Mouse (Mus musculus): ENCODE measurements at regions not wholly inside any gene's neighbourhood (a gene's known extent, or its start where the extent isn't known, plus 50 kb on each side); places are given as distances from the start of the nearest gene placed in this dataset.

DNA sequence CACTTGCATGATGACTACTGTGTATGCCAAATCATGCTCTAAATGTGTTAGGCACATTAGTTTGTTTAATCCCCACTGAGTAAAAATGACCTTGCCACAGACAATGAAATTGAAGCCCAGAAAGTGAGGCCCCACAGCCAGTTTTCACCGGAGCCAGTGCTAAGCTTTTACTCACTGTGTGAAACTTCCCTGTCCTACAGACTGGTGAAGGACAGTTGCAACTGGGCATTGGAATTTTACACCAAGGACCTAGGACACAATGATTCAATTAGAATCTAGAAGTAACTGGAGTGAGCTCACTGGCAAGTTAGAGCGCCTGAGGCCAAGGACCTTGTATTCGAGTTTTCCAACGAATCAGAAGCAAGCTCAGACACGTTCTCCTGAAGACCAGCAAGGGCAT is 79.8 kb downstream of the S1pr1 start:
- no peak for TF ChIP-seq POLR2A (IDR thresholded peaks at IDR 0.05; ENCODE audit: insufficient read depth, low read depth, low read length)
- TF ChIP-seq CTCF (IDR thresholded peaks at IDR 0.05; ENCODE audit: insufficient read depth, low read depth, low read length): no peak
- no peak overlapping the region for H3K27ac ChIP-seq (ENCODE audit: insufficient read depth, low read depth, low read length)
- no peaks in the 10 kb centered on the region for H3K4me1 ChIP-seq (ENCODE audit: control insufficient read depth, insufficient read depth, low read length)
- 94% methylated on average over 5 of the region's 5 CpGs for WGBS
- H3K4me3 ChIP-seq (ENCODE audit: insufficient read depth, low read depth, low read length): no peak overlapping the region

DNA sequence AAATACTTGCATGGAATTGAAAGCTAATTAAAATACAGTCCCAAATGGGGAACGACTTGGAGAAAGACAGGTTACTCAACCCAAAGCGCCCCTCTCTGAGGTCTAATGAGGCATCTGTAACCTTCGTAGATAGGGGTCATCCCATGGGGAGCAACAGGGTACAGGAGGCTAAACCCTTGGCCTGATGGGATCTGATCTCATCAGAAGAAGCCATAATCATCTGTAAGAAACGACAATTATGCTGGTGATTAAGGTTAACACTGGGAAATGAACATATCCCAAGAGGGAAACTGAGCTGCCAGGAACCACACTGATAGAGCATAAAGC is 82.5 kb downstream of the S1pr1 start:
- WGBS: 58% methylated on average over 4 of the region's 4 CpGs
- Histone ChIP-seq H3K4me1 (ENCODE audit: control insufficient read depth, insufficient read depth, low read length) (no peaks in the 10 kb centered on the region), H3K27ac (ENCODE audit: insufficient read depth, low read depth, low read length) (no peak overlapping the region), H3K4me3 (ENCODE audit: insufficient read depth, low read depth, low read length) (no peak overlapping the region)
- TF ChIP-seq POLR2A (IDR thresholded peaks at IDR 0.05; ENCODE audit: insufficient read depth, low read depth, low read length) (no peak), CTCF (IDR thresholded peaks at IDR 0.05; ENCODE audit: insufficient read depth, low read depth, low read length) (no peak)

DNA sequence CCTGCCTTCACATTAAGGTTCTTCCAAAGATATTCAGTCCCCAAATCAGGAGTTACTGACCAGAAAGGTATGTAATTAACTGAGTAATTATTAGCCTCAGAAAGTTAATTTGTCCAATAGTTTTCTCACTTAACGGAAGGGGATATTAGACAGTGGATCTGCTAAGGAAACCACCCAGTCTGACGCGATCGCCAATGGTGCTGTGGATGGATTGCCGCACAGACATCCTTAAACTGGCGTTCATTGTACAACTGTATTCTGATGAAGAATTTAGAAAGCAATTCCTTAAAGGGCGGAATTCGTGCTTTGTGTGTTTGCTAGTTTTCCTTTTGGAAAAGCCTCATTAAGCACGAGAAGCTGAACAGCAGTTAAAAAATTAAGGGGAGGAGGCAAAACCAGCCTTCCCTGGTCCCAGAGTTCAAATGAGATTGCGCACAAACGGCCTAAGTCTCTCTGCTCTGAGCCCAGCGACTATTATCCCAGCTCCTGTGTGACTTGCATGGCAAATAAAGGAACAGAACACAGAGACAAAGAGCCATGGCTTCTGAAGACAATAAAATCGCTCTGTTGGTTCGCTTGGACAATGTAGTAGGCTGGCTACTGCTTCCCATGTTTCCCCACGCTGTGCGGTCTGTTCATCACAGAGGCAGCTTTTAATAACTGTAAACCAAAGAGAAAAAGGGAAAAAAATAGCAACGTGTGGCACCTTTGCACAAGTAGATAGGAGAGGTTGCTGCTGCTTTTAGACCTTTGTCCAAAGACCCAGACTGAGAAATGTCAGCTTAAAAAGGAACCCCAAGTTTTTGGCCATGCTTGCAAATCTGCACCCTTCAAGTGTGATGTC is 83.1 kb downstream of the S1pr1 start:
- Histone ChIP-seq H3K4me3 (ENCODE audit: insufficient read depth, low read depth, low read length) (no peak overlapping the region), H3K4me1 (ENCODE audit: control insufficient read depth, insufficient read depth, low read length) (no peaks in the 10 kb centered on the region), H3K27ac (ENCODE audit: insufficient read depth, low read depth, low read length) (no peak overlapping the region)
- WGBS: 63% methylated on average over 17 of the region's 17 CpGs
- no peak for TF ChIP-seq POLR2A (IDR thresholded peaks at IDR 0.05; ENCODE audit: insufficient read depth, low read depth, low read length)
- TF ChIP-seq CTCF (IDR thresholded peaks at IDR 0.05; ENCODE audit: insufficient read depth, low read depth, low read length): no peak

GRCm38 (mm10) chr3:115622920-115623319 is 92.0 kb downstream of the S1pr1 start:
- WGBS: 96% methylated on average over 3 of the region's 3 CpGs

GRCm38 (mm10) chr3:115622300-115622699 is 92.6 kb downstream of the S1pr1 start:
- TF ChIP-seq POLR2A (IDR thresholded peaks at IDR 0.05; ENCODE audit: insufficient read depth, low read depth, low read length) (no peak), CTCF (IDR thresholded peaks at IDR 0.05; ENCODE audit: insufficient read depth, low read depth, low read length) (no peak)
- Histone ChIP-seq H3K27ac (ENCODE audit: insufficient read depth, low read depth, low read length) (no peak overlapping the region), H3K4me3 (ENCODE audit: insufficient read depth, low read depth, low read length) (no peak overlapping the region), H3K4me1 (ENCODE audit: control insufficient read depth, insufficient read depth, low read length) (no peaks in the 10 kb centered on the region)
- WGBS: 58% methylated on average over 2 of the region's 2 CpGs

More at GRCm38 (mm10) chr3:115622920-115623319, 92.0 kb downstream of the S1pr1 start:
- TF ChIP-seq POLR2A (IDR thresholded peaks at IDR 0.05; ENCODE audit: insufficient read depth, low read depth, low read length) (no peak), CTCF (IDR thresholded peaks at IDR 0.05; ENCODE audit: insufficient read depth, low read depth, low read length) (no peak)
- H3K4me3 ChIP-seq (ENCODE audit: insufficient read depth, low read depth, low read length): no peak overlapping the region
- no peak overlapping the region for H3K27ac ChIP-seq (ENCODE audit: insufficient read depth, low read depth, low read length)
- H3K4me1 ChIP-seq (ENCODE audit: control insufficient read depth, insufficient read depth, low read length): no peaks in the 10 kb centered on the region

GRCm38 (mm10) chr3:115619970-115620369 is 94.9 kb downstream of the S1pr1 start:
- 84% methylated on average over 3 of the region's 3 CpGs for WGBS
- TF ChIP-seq CTCF (IDR thresholded peaks at IDR 0.05; ENCODE audit: insufficient read depth, low read depth, low read length): no peak
- TF ChIP-seq POLR2A (IDR thresholded peaks at IDR 0.05; ENCODE audit: insufficient read depth, low read depth, low read length): no peak
- H3K27ac ChIP-seq (ENCODE audit: insufficient read depth, low read depth, low read length): no peak overlapping the region

GRCm38 (mm10) chr3:115615994-115616598 is 98.8 kb downstream of the S1pr1 start:
- 44% methylated on average over 7 of the region's 7 CpGs for WGBS
- no peak overlapping the region for H3K4me3 ChIP-seq (ENCODE audit: insufficient read depth, low read depth, low read length)
- no peak for TF ChIP-seq CTCF (IDR thresholded peaks at IDR 0.05; ENCODE audit: insufficient read depth, low read depth, low read length)
- H3K4me1 ChIP-seq (ENCODE audit: control insufficient read depth, insufficient read depth, low read length): no peaks in the 10 kb centered on the region
- no peak overlapping the region for H3K27ac ChIP-seq (ENCODE audit: insufficient read depth, low read depth, low read length)

More at GRCm38 (mm10) chr3:115619970-115620369, 94.9 kb downstream of the S1pr1 start:
- H3K4me3 ChIP-seq (ENCODE audit: insufficient read depth, low read depth, low read length): no peak overlapping the region
- H3K4me1 ChIP-seq (ENCODE audit: control insufficient read depth, insufficient read depth, low read length): no peaks in the 10 kb centered on the region

GRCm38 (mm10) chr3:115612859-115613258 is 102.0 kb downstream of the S1pr1 start:
- 75% methylated on average over 6 of the region's 6 CpGs for WGBS
- H3K4me3 ChIP-seq (ENCODE audit: insufficient read depth, low read depth, low read length): no peak overlapping the region
- H3K4me1 ChIP-seq (ENCODE audit: control insufficient read depth, insufficient read depth, low read length): no peaks in the 10 kb centered on the region
- no peak overlapping the region for H3K27ac ChIP-seq (ENCODE audit: insufficient read depth, low read depth, low read length)
- TF ChIP-seq POLR2A (IDR thresholded peaks at IDR 0.05; ENCODE audit: insufficient read depth, low read depth, low read length) (no peak), CTCF (IDR thresholded peaks at IDR 0.05; ENCODE audit: insufficient read depth, low read depth, low read length) (no peak)

GRCm38 (mm10) chr3:115608087-115608486 is 106.8 kb downstream of the S1pr1 start:
- no peak for TF ChIP-seq CTCF (IDR thresholded peaks at IDR 0.05; ENCODE audit: insufficient read depth, low read depth, low read length)
- no peak for TF ChIP-seq POLR2A (IDR thresholded peaks at IDR 0.05; ENCODE audit: insufficient read depth, low read depth, low read length)
- H3K27ac ChIP-seq (ENCODE audit: insufficient read depth, low read depth, low read length): no peak overlapping the region
- 96% methylated on average over 5 of the region's 5 CpGs for WGBS
- H3K4me1 ChIP-seq (ENCODE audit: control insufficient read depth, insufficient read depth, low read length): no peaks in the 10 kb centered on the region
- H3K4me3 ChIP-seq (ENCODE audit: insufficient read depth, low read depth, low read length): no peak overlapping the region

All from olfactory bulb, adult 2 months (tissue).